Mouse (Mus musculus) midbrain, embryonic 12.5 days (tissue): ENCODE measurements around the gene Cpox. TPM values are rescaled to one million over a fixed set of nuclear protein-coding genes. Genes with fewer than 3 reads are reported as not detected.
A peak's percentile ranks its signal among the peaks of the same experiment; 100 is the strongest.

ENCODE experiments used
- ATAC-seq: fragments of 200-750 bp; cut with Nextera tagmentation; 2 replicates; pipeline ENCODE4 v1.8.0; 2017; ENCODE audit warnings: low read depth, moderate TSS enrichment, moderate library complexity; ENCODE audit not compliant: low FRiP score
- H3K27ac ChIP-seq: fragments of 300-500 bp; sonication (generic); replicated peaks from 2 replicates; pipeline ENCODE4 v1.5.1; 2016; ENCODE audit warnings: mild to moderate bottlenecking
- H3K27me3 ChIP-seq: fragments of 300-500 bp; sonication (generic); 2 replicates; pipeline ENCODE4 v1.6.1; 2016; ENCODE audit warnings: mild to moderate bottlenecking
- H3K36me3 ChIP-seq: fragments of 300-500 bp; sonication (generic); 2 replicates; pipeline ENCODE4 v1.6.1; 2016
- H3K4me1 ChIP-seq: fragments of 300-500 bp; sonication (generic); 2 replicates; pipeline ENCODE4 v1.6.1; 2016
- H3K4me2 ChIP-seq: fragments of 300-500 bp; sonication (generic); replicated peaks from 2 replicates; pipeline ENCODE4 v1.6.1; 2016; ENCODE audit warnings: mild to moderate bottlenecking, moderate library complexity
- H3K4me3 ChIP-seq: fragments of 300-500 bp; sonication (generic); 2 replicates; pipeline ENCODE4 v1.5.1; 2016; ENCODE audit warnings: mild to moderate bottlenecking
- H3K9ac ChIP-seq: fragments of 300-500 bp; sonication (generic); replicated peaks from 2 replicates; pipeline ENCODE4 v1.6.1; 2016; ENCODE audit warnings: mild to moderate bottlenecking, moderate library complexity
- H3K9me3 ChIP-seq: fragments of 300-500 bp; sonication (generic); 2 replicates; pipeline ENCODE4 v1.6.1; 2016; ENCODE audit warnings: mild to moderate bottlenecking
- WGBS: fragments of 180-500 bp; shearing (Covaris S2); methylation state at CpG from one replicate; pipeline ENCODE4 v1.1.7; 2016; 5-methylcytosine and 5-hydroxymethylcytosine counted together
- microRNA-seq: library from miRNA; unstranded; fragments of <30 nt; microRNA quantifications from one replicate; pipeline ENCODE4, GENCODE M21; 2017
- polyA plus RNA-seq: library from polyadenylated mRNA; unstranded; fragments of >200 nt; fragmentation: Nextera tagmentation; extraction: Ambion mirVana; gene quantifications from 2 replicates; pipeline ENCODE4 v1.2.1, GENCODE M21; 2016

Gene Cpox
- polyA plus RNA-seq, 1 experiment from 2014 or later: 17.2 TPM

GRCm38 (mm10) chr16:58727477-58728131, 57.5 kb downstream of the Cpox start, which contains the start of gene Cldnd1:
TSS of gene Cldnd1 (plus strand) at chr16:58727910.
- H3K36me3 ChIP-seq: peaks cover 17% of the 10 kb centered on the region
- no peaks in the 10 kb centered on the region for H3K27me3 ChIP-seq
- peak within 1 kb of the TSS; percentile 66 for H3K4me2 ChIP-seq
- no peaks in the 10 kb centered on the region for H3K9me3 ChIP-seq
- peak within 1 kb of the TSS; percentile 85 for H3K27ac ChIP-seq
- ATAC-seq: peak; percentile 100
- WGBS: 2% methylated on average over 33 of the region's 35 CpGs
- H3K4me1 ChIP-seq: peaks cover 4% of the 10 kb centered on the region
- H3K9ac ChIP-seq: peak within 1 kb of the TSS; percentile 78
- H3K4me3 ChIP-seq: peak within 1 kb of the TSS; percentile 83

GRCm38 (mm10) chr16:58728176-58728671, 58.1 kb downstream of the Cpox start:
- peaks cover 4% of the 10 kb centered on the region for H3K4me1 ChIP-seq
- peaks cover 24% of the 10 kb centered on the region for H3K36me3 ChIP-seq
- no peaks in the 10 kb centered on the region for H3K9me3 ChIP-seq
- peak overlapping the region; percentile 85 for H3K27ac ChIP-seq
- peak overlapping the region; percentile 78 for H3K9ac ChIP-seq
- H3K4me3 ChIP-seq: peak overlapping the region; percentile 83
- H3K27me3 ChIP-seq: no peaks in the 10 kb centered on the region
- H3K4me2 ChIP-seq: peak overlapping the region; percentile 66
- peak; percentile 94 for ATAC-seq
- under 1% methylated on average over 29 of the region's 31 CpGs for WGBS

GRCm38 (mm10) chr16:58738205-58738604, 68.1 kb downstream of the Cpox start:
- no peaks in the 10 kb centered on the region for H3K4me1 ChIP-seq
- ATAC-seq: no peak
- peaks cover 16% of the 10 kb centered on the region for H3K36me3 ChIP-seq
- no peak overlapping the region for H3K4me2 ChIP-seq
- H3K9ac ChIP-seq: no peak overlapping the region
- H3K9me3 ChIP-seq: no peaks in the 10 kb centered on the region
- 85% methylated on average over 4 of the region's 4 CpGs for WGBS
- H3K27me3 ChIP-seq: no peaks in the 10 kb centered on the region
- H3K4me3 ChIP-seq: no peak overlapping the region
- H3K27ac ChIP-seq: no peak overlapping the region

GRCm38 (mm10) chr16:58738800-58739199, 68.7 kb downstream of the Cpox start:
- no peak for ATAC-seq
- 74% methylated on average over 1 of the region's 1 CpGs for WGBS

GRCm38 (mm10) chr16:58740751-58741150, 70.7 kb downstream of the Cpox start:
- no peaks in the 10 kb centered on the region for H3K9me3 ChIP-seq
- no peaks in the 10 kb centered on the region for H3K36me3 ChIP-seq
- ATAC-seq: no peak
- no peak overlapping the region for H3K4me3 ChIP-seq
- H3K9ac ChIP-seq: no peak overlapping the region
- WGBS: 90% methylated on average over 5 of the region's 5 CpGs
- no peak overlapping the region for H3K27ac ChIP-seq
- H3K4me1 ChIP-seq: no peaks in the 10 kb centered on the region
- H3K27me3 ChIP-seq: no peaks in the 10 kb centered on the region
- no peak overlapping the region for H3K4me2 ChIP-seq

More at GRCm38 (mm10) chr16:58738800-58739199, 68.7 kb downstream of the Cpox start:
- Histone ChIP-seq H3K9ac (no peak overlapping the region), H3K27me3 (no peaks in the 10 kb centered on the region), H3K9me3 (no peaks in the 10 kb centered on the region), H3K36me3 (peaks cover 14% of the 10 kb centered on the region), H3K27ac (no peak overlapping the region), H3K4me2 (no peak overlapping the region), H3K4me3 (no peak overlapping the region), H3K4me1 (no peaks in the 10 kb centered on the region)

- Histone ChIP-seq H3K4me1 (no peaks in the 10 kb centered on the region), H3K27ac (no peak overlapping the region), H3K4me3 (no peak overlapping the region), H3K4me2 (no peak overlapping the region), H3K36me3 (no peaks in the 10 kb centered on the region), H3K9me3 (no peaks in the 10 kb centered on the region), H3K9ac (no peak overlapping the region), H3K27me3 (no peaks in the 10 kb centered on the region)
- no peak for ATAC-seq
- WGBS: 76% methylated on average over 4 of the region's 4 CpGs
Measured at GRCm38 (mm10) chr16:58746715-58747114, 76.6 kb downstream of the Cpox start.

GRCm38 (mm10) chr16:58751314-58751713, 81.2 kb downstream of the Cpox start:
- Histone ChIP-seq H3K4me2 (no peak overlapping the region), H3K36me3 (no peaks in the 10 kb centered on the region), H3K4me3 (no peak overlapping the region), H3K9ac (no peak overlapping the region), H3K4me1 (no peaks in the 10 kb centered on the region), H3K27me3 (no peaks in the 10 kb centered on the region), H3K27ac (no peak overlapping the region), H3K9me3 (no peaks in the 10 kb centered on the region)
- no peak for ATAC-seq
- 9% methylated on average over 1 of the region's 1 CpGs for WGBS

GRCm38 (mm10) chr16:58756191-58756590, 86.1 kb downstream of the Cpox start:
- H3K27ac ChIP-seq: no peak overlapping the region
- H3K36me3 ChIP-seq: no peaks in the 10 kb centered on the region
- ATAC-seq: no peak
- no peak overlapping the region for H3K4me3 ChIP-seq
- H3K9me3 ChIP-seq: no peaks in the 10 kb centered on the region
- no peaks in the 10 kb centered on the region for H3K4me1 ChIP-seq
- no peaks in the 10 kb centered on the region for H3K27me3 ChIP-seq
- H3K4me2 ChIP-seq: no peak overlapping the region
- H3K9ac ChIP-seq: no peak overlapping the region

GRCm38 (mm10) chr16:58763076-58763475, 93.0 kb downstream of the Cpox start, which contains the start of gene Olfr172:
TSS of gene Olfr172 (minus strand) at chr16:58763176.
- H3K9ac ChIP-seq: no peak within 1 kb of the TSS
- no peak within 1 kb of the TSS for H3K4me2 ChIP-seq
- no peak for ATAC-seq
- H3K4me1 ChIP-seq: no peaks in the 10 kb centered on the region
- 80% methylated on average over 1 of the region's 1 CpGs for WGBS
- no peaks in the 10 kb centered on the region for H3K27me3 ChIP-seq
- peaks cover 3% of the 10 kb centered on the region; the same call in 1 of the 2 replicates for H3K9me3 ChIP-seq
- no peaks in the 10 kb centered on the region for H3K36me3 ChIP-seq
- H3K27ac ChIP-seq: no peak within 1 kb of the TSS
- no peak within 1 kb of the TSS for H3K4me3 ChIP-seq

Small RNA genes within 50 kb of the gene (microRNA-seq; reads per million reads assigned to microRNA genes)
- not detected for gene Gm27564

Other genes starting within 250 kb of the Cpox start
- gene St3gal6, start 146.0 kb upstream of the Cpox start, polyA plus RNA-seq: 11.4 and 12.5 TPM in 2 replicates
- gene Gm813, start 53.3 kb upstream of the Cpox start, polyA plus RNA-seq: not detected in 2 replicates
- not detected in 2 replicates for gene E330017A01Rik, start 31.6 kb upstream of the Cpox start, polyA plus RNA-seq
- 0.18 TPM in 1 of 2 replicates, not detected in the other for gene Gpr15, start 48.8 kb downstream of the Cpox start, polyA plus RNA-seq
- gene Cldnd1, start 57.6 kb downstream of the Cpox start, polyA plus RNA-seq: 105 and 106 TPM in 2 replicates
- gene Olfr172, start 92.9 kb downstream of the Cpox start, polyA plus RNA-seq: not detected in 2 replicates
- not detected in 2 replicates for gene Olfr173, start 130.0 kb downstream of the Cpox start, polyA plus RNA-seq
- not detected in 2 replicates for gene Olfr175-ps1, start 156.5 kb downstream of the Cpox start, polyA plus RNA-seq
- not detected in 2 replicates for gene Olfr177, start 204.5 kb downstream of the Cpox start, polyA plus RNA-seq
- gene Olfr178, start 221.8 kb downstream of the Cpox start, polyA plus RNA-seq: not detected in 2 replicates